Mouse (Mus musculus) myocyte (in vitro differentiated cells): ENCODE data around the gene Plgrkt. TPM values are rescaled to one million over a fixed set of nuclear protein-coding genes. Genes with fewer than 3 reads are reported as not detected.

Experiments
- H3K27me3 ChIP-seq: one replicate; pipeline ENCODE4 v1.6.1; 2011; ENCODE audit not compliant: control insufficient read depth, insufficient read depth, insufficient read length
- H3K36me3 ChIP-seq: one replicate; pipeline ENCODE4 v1.6.1; 2011; ENCODE audit not compliant: control insufficient read depth, insufficient read depth
- H3K4me2 ChIP-seq: one replicate; pipeline ENCODE4 v1.6.1; 2011; ENCODE audit warnings: low read depth, control low read depth
- H3K4me3 ChIP-seq: one replicate; pipeline ENCODE4 v1.5.1; 2011; ENCODE audit warnings: mild to moderate bottlenecking, control low read depth, moderate library complexity
- H3K79me2 ChIP-seq: one replicate; pipeline ENCODE4 v1.6.1; 2011; ENCODE audit not compliant: control insufficient read depth, insufficient read depth
- H3ac ChIP-seq: one replicate; pipeline ENCODE4 v1.6.1; 2011; ENCODE audit not compliant: control insufficient read depth, insufficient read length
- CEBPB ChIP-seq: IDR thresholded peaks from 2 replicates; pipeline ENCODE4 v1.6.1; 2011; ENCODE audit warnings: mild to moderate bottlenecking, moderate library complexity; ENCODE audit not compliant: poor library complexity, insufficient read depth, severe bottlenecking
- E2F4 ChIP-seq: IDR thresholded peaks from one replicate; pipeline ENCODE4 v1.6.1; 2011; ENCODE audit warnings: mild to moderate bottlenecking, control low read depth, moderate library complexity; ENCODE audit not compliant: insufficient read depth
- MAX ChIP-seq: IDR thresholded peaks from one replicate; pipeline ENCODE4 v1.6.1; 2011; ENCODE audit warnings: low read depth, mild to moderate bottlenecking, control low read depth
- MYOD1 ChIP-seq, 3 experiments: IDR thresholded peaks; one replicate each; pipeline ENCODE4 v1.6.1; 2011; ENCODE audit warnings: control low read depth in 2 of 3, low read depth in 2 of 3, mild to moderate bottlenecking in 2 of 3, moderate library complexity in 1 of 3; ENCODE audit not compliant: insufficient read length in 2 of 3, control insufficient read depth in 1 of 3
- MYOG ChIP-seq, 3 experiments: IDR thresholded peaks; one replicate each; pipeline ENCODE4 v1.6.1; 2011; ENCODE audit warnings: control low read depth in 2 of 3, low read depth in 2 of 3, mild to moderate bottlenecking in 2 of 3; ENCODE audit not compliant: insufficient read length in 2 of 3, control insufficient read depth in 1 of 3, insufficient read depth in 1 of 3
- POLR2A ChIP-seq: IDR thresholded peaks from one replicate; pipeline ENCODE4 v1.6.1; 2011; ENCODE audit warnings: low read depth, mild to moderate bottlenecking, control low read depth, moderate library complexity; ENCODE audit not compliant: insufficient read length
- POLR2AphosphoS2 ChIP-seq: IDR thresholded peaks from one replicate; pipeline ENCODE4 v1.6.1; 2011; ENCODE audit warnings: low read depth, control low read depth; ENCODE audit not compliant: insufficient read length
- REST ChIP-seq: IDR thresholded peaks from one replicate; pipeline ENCODE4 v1.6.1; 2011; ENCODE audit warnings: mild to moderate bottlenecking, control low read depth, moderate library complexity; ENCODE audit not compliant: insufficient read depth, insufficient read length
- SRF ChIP-seq: IDR thresholded peaks from one replicate; pipeline ENCODE4 v1.6.1; 2011; ENCODE audit warnings: low read depth; ENCODE audit not compliant: control insufficient read depth, insufficient read length
- TCF12 ChIP-seq: IDR thresholded peaks from one replicate; pipeline ENCODE4 v1.6.1; 2011; ENCODE audit warnings: mild to moderate bottlenecking, control low read depth; ENCODE audit not compliant: poor library complexity, insufficient read depth, severe bottlenecking
- TCF3 ChIP-seq: IDR thresholded peaks from one replicate; pipeline ENCODE4 v1.6.1; 2011; ENCODE audit warnings: low read depth, control low read depth; ENCODE audit not compliant: insufficient read length
- USF1 ChIP-seq: IDR thresholded peaks from one replicate; pipeline ENCODE4 v1.6.1; 2011; ENCODE audit warnings: low read depth, mild to moderate bottlenecking, control low read depth, moderate library complexity
- polyA plus RNA-seq: library from polyadenylated mRNA; unstranded; fragments of >200 nt; fragmentation: generic; extraction: Trizol; gene quantifications from one replicate; pipeline ENCODE4 v1.2.1, GENCODE M21; 2012; ENCODE audit warnings: missing spikeins

Plgrkt gene
- polyA plus RNA-seq, 1 experiment = 25.1 TPM

DNA sequence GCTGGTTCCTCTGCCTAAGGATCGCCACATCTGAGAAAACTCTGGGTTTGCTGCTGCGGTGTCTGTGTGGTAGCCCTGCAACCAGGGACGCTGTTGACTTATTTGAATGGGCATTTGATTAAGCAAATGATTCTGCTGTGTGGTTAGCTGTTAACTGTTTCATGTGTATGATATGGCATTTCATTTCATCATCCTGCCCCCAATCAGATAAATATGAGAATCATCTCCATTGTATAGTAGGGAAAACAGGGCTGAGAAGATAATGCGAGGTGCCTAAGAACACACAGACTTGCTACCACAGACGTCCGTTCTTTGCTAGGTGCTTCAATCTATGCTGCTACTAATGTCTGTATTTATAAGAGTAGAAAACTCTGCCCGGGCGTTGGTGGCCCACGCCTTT is 17.2 kb upstream of the Plgrkt start:
- H3K79me2 ChIP-seq = no peaks in the 10 kb centered on the region
- no peaks in the 10 kb centered on the region for H3K27me3 ChIP-seq
- H3K4me2 ChIP-seq = no peak overlapping the region
- H3K36me3 ChIP-seq = no peaks in the 10 kb centered on the region
- TF ChIP-seq TCF12 (no peak), MYOG (IDR thresholded peaks at IDR 0.05; ENCODE audit: control insufficient read depth in 1 of 3, insufficient read depth in 1 of 3, insufficient read length in 2 of 3, low read depth in 2 of 3) (no peak), MAX (no peak), POLR2A (no peak)
- no peak overlapping the region for H3ac ChIP-seq
- H3K4me3 ChIP-seq = no peak overlapping the region

DNA sequence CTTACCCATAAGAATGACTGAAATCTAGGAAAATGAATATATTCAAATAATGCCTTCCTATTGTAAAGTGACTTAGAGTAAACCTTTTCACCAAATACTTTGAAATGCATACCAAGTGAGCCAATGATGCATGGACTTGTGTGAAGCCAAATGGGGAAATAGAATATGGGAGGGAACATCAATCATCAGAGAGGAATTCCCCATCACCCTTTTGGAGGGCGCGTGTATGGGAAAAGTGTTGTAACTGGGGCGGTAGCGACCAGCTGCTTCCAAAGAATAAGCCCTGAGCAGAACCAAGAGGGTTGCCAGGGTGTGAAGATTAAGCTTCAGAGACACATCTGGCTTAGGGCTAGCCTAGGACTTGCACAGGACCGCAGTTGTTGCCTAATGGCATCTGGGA is 16.2 kb upstream of the Plgrkt start:
- Histone ChIP-seq H3K4me2 (no peak overlapping the region), H3ac (no peak overlapping the region), H3K79me2 (no peaks in the 10 kb centered on the region), H3K36me3 (no peaks in the 10 kb centered on the region), H3K27me3 (no peaks in the 10 kb centered on the region), H3K4me3 (no peak overlapping the region)
- TF ChIP-seq POLR2A = no peak
- no peak for TF ChIP-seq REST
- no peak for TF ChIP-seq USF1
- TF ChIP-seq TCF12 = no peak
- TF ChIP-seq POLR2AphosphoS2 = no peak
- no peak for TF ChIP-seq CEBPB
- TF ChIP-seq SRF = no peak

DNA sequence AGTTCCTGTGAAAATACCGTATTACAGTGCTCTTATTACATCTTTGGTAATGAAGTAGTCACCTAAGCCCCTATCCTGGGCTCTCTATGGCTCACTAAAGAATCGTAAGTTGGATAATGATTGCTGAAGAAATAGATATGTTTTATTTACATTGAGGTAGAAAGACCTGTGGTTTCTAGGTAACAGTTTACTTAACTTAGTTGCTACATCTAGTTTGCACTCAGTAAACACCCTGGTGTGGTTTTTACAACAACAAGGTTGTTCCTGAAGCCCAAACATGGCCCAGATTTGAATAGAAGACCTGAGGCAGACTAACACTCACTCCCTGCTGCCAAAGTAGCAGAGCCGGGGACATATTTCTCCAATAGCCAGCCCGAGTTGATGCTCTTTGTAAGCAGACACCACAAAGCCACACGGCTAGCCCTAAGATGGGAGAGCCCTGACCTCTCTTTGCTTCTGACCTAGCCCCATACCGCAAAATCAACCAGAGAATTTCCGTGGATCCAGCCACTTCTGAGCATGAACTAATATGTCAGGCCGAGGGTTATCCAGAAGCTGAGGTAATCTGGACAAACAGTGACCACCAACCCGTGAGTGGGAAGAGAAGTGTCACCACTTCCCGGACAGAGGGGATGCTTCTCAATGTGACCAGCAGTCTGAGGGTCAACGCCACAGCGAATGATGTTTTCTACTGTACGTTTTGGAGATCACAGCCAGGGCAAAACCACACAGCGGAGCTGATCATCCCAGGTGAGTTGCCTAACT is 12.8 kb upstream of the Plgrkt start:
- H3K27me3 ChIP-seq = no peaks in the 10 kb centered on the region
- no peak for TF ChIP-seq REST
- TF ChIP-seq USF1 = no peak
- TF ChIP-seq CEBPB = no peak
- TF ChIP-seq E2F4 = no peak
- no peak for TF ChIP-seq MYOG (IDR thresholded peaks at IDR 0.05; ENCODE audit: control insufficient read depth in 1 of 3, insufficient read depth in 1 of 3, insufficient read length in 2 of 3, low read depth in 2 of 3)
- no peak for TF ChIP-seq MAX
- TF ChIP-seq TCF3 = no peak
- H3K36me3 ChIP-seq = no peaks in the 10 kb centered on the region
- H3K4me3 ChIP-seq = no peak overlapping the region
- no peak overlapping the region for H3ac ChIP-seq
- no peak overlapping the region for H3K4me2 ChIP-seq
- H3K79me2 ChIP-seq = no peaks in the 10 kb centered on the region

DNA sequence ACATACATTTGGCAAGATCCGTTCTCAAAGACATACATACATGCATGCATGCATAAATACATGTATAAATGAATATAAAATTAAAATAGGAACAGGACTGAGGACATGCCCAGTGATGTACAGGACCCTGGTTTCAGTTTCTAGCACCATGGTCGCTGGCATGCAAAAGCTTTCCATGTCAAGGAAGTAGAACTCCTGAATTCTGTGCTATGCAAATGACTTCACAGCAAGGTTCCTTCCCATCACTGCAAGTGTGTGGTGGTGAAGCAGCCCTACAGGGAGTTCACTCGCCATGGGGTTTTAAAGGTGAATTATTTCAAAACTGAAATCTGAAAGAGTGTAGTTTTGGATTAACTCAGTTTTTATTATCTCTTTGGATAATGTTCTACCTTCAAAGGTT is 9.2 kb upstream of the Plgrkt start:
- Histone ChIP-seq H3K36me3 (no peaks in the 10 kb centered on the region), H3K27me3 (no peaks in the 10 kb centered on the region), H3K4me2 (no peak overlapping the region), H3K4me3 (no peak overlapping the region), H3ac (no peak overlapping the region), H3K79me2 (no peaks in the 10 kb centered on the region)
- no peak for TF ChIP-seq POLR2A
- no peak for TF ChIP-seq USF1
- TF ChIP-seq SRF = no peak
- no peak for TF ChIP-seq E2F4
- TF ChIP-seq CEBPB = no peak
- no peak for TF ChIP-seq MAX
- no peak for TF ChIP-seq MYOG (IDR thresholded peaks at IDR 0.05; ENCODE audit: control insufficient read depth in 1 of 3, insufficient read depth in 1 of 3, insufficient read length in 2 of 3, low read depth in 2 of 3)
- no peak for TF ChIP-seq MYOD1 (IDR thresholded peaks at IDR 0.05; ENCODE audit: control insufficient read depth in 1 of 3, insufficient read length in 2 of 3, low read depth in 2 of 3)
- no peak for TF ChIP-seq REST
- no peak for TF ChIP-seq POLR2AphosphoS2
- no peak for TF ChIP-seq TCF12
- TF ChIP-seq TCF3 = no peak

DNA sequence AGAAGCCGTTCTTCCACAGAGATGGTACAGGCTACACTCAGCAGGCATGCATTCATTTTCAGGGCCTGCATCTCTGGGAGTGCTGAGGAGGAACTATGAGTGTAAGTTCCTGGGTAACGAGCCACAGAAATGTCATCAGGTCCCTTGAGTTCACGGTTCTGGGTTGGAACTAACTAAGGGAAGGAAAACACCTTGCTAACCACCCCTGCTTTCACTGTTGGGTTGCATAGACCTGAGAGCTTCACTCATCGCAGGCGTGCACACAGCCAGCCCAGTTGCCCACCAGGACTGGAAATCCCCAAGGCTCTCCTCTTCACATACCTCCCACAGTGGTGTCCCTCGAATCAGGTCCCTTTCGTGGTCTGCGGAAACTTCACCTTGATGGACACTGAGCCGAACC is 7.8 kb upstream of the Plgrkt start:
- Histone ChIP-seq H3ac (no peak overlapping the region), H3K27me3 (no peaks in the 10 kb centered on the region), H3K36me3 (no peaks in the 10 kb centered on the region), H3K79me2 (no peaks in the 10 kb centered on the region), H3K4me3 (no peak overlapping the region), H3K4me2 (no peak overlapping the region)
- no peak for TF ChIP-seq POLR2A
- no peak for TF ChIP-seq MAX
- no peak for TF ChIP-seq TCF12
- no peak for TF ChIP-seq MYOG (IDR thresholded peaks at IDR 0.05; ENCODE audit: control insufficient read depth in 1 of 3, insufficient read depth in 1 of 3, insufficient read length in 2 of 3, low read depth in 2 of 3)
- no peak for TF ChIP-seq SRF

DNA sequence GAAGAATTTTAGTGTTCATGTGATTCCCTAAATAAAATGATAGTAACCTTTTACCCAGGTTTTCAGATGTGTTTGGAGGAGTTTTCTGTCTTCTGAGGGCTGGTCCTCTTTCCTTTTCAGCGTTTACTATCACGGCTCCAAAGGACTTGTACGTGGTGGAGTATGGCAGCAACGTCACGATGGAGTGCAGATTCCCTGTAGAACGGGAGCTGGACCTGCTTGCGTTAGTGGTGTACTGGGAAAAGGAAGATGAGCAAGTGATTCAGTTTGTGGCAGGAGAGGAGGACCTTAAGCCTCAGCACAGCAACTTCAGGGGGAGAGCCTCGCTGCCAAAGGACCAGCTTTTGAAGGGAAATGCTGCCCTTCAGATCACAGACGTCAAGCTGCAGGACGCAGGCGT is 6.2 kb upstream of the Plgrkt start:
- Histone ChIP-seq H3ac (no peak overlapping the region), H3K4me2 (no peak overlapping the region), H3K36me3 (no peaks in the 10 kb centered on the region), H3K4me3 (no peak overlapping the region), H3K79me2 (no peaks in the 10 kb centered on the region), H3K27me3 (no peaks in the 10 kb centered on the region)
- TF ChIP-seq E2F4 (no peak), TCF3 (no peak), USF1 (no peak), MYOD1 (IDR thresholded peaks at IDR 0.05; ENCODE audit: control insufficient read depth in 1 of 3, insufficient read length in 2 of 3, low read depth in 2 of 3) (no peak), POLR2AphosphoS2 (no peak), REST (no peak), TCF12 (no peak), SRF (no peak), CEBPB (no peak), MYOG (IDR thresholded peaks at IDR 0.05; ENCODE audit: control insufficient read depth in 1 of 3, insufficient read depth in 1 of 3, insufficient read length in 2 of 3, low read depth in 2 of 3) (no peak), MAX (no peak), POLR2A (no peak)
